Mouse (Mus musculus): ENCODE measurements around the gene Snph.

DNA sequence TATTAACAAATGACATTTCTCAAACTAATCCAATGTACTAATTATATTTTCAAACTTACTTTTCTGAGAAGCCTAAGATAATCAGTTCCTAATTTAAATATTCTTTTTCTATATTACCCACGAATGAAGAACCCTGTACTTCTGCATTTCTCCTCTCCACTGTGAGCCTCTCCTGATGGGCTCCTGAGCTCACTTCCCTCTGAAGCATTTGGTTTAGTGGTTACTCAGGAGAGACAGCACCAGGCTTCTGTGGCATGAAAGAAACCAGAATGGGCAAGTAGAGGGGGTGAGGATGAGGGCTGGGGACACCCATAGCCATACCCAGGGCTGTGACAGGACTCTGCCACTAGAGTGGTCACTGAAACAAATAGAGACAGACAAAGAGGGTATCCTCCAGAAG, 19.7 kb upstream of the Snph start:
- TF ChIP-seq EP300 (IDR thresholded peaks at IDR 0.05; ENCODE audit: low read depth) (no peak), CTCF (IDR thresholded peaks at IDR 0.05; ENCODE audit: low read depth) (no peak)
